Mouse (Mus musculus) cerebellum, adult 9-10 months (tissue): Measurements from ENCODE around the gene Gm49325.

ENCODE experiments used
- DNase-seq: peaks from one replicate; pipeline ENCODE4 v3.0.0; 2022

Gm49325 gene

DNA sequence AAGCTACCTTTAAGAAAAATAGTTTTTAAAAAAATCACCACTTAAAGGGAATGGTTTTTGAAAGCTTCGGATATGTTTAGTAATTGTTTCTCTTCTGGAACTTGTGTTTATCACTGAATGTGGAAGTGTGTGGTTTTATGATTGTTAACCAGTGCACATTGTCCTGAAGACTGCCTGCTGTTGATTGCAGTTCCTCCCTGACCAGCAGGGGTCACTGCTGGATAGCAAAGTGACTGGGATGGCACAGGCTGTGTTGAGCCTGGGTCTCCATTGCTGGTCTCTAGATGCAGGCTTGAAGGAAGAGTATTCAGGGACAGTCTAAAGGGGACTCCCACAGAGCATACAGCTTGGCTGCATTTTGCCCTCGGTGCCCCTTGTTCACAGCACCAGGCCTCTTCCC lies 21.5 kb downstream of the Gm49325 start:
- peak; percentile 88 for DNase-seq

- no peak for DNase-seq
These were observed 23.2 kb downstream of the Gm49325 start for GRCm38 (mm10) chr10:77629163-77629562.

DNA sequence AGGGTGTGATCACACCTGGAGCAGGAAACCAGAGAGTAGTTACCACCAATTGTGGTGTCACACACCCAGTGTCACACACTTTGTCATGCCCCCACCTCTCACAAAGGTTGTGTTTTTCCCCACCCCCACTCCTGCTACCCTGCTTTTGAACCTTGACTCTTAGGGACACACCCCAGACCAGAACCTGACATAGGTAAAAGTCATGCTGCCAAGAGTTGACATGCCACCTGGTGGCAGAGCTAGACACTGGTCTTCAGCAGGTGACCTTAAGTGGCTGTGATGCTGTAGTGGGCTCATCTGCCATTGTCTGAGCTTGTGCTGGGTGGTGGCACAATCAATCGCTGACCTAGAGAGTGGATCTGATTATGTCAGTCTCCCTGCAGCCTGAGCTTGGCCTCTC lies 24.0 kb downstream of the Gm49325 start:
- DNase-seq = no peak

DNA sequence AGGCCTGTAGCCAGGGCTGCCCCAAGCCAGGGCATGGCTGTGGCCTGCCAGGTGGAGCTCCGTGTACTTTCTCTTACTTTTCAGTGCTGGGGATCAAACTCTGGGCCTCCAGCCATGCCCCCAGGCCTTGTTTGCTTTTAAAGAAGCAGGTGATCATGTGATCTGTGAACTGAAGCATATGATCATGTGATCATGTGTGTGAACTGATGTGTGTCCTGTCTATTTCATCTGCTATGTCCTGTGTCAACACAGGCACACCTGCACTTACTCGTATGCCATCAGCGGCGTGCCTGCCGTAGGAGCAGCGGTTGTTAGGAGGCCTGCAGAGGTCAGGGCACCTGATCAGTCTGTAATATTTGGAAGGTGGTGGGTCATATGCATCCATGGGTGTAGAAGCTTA lies 28.0 kb downstream of the Gm49325 start:
- DNase-seq = no peak

GRCm38 (mm10) chr10:77634452-77635231 lies 28.6 kb downstream of the Gm49325 start:
- DNase-seq = no peak

DNA sequence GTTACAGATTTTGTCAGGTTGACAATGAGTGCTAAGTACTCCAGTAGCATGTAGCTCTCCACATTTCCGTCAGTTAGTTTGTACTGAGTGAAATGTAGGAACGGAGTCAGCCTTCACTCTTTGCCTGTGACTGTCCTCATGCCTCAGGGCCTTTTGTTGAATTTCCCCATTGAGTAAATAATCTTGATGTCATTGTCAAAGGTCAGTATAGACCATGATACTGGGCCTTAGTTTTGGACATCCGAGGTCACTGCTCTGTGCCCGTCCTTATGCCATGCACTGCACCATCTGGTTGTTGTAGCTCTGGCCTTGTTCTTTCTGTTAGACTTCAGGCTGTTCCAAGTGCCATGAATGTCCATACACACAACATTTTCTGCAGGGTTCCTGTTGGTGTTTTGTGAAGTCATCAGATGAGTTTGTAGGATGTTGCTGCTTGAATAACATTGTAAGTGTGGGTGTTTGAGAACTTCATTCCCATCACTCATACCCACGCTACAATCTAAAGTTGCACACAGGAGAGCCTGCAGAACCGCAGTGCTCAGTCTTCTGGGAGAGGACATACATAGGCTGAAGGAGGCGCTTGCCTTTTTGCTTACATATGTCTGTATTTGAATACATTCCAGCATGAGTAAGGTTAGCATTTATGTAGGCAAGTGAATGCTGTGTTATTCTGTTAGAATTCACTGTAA lies 30.4 kb downstream of the Gm49325 start:
- DNase-seq = no peak

DNA sequence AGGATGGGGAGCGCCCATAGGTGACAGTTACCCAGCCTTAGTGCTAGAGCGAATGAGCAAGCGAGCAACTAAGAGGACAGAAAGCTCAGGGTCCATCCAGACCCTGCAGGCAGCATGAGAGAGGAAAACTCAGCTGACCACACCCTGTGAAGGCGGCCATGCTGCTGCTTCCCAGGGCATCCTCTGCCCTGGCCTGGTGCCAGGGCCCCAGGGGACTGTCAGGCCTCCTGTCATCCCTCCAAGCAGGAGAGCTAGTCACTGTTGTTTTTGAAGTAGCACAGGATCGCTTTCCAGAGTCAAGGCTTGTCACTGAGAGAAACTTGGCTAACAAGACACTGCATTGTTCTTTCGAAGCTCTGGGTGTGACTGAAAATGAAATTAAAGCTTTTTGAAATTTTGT lies 33.0 kb downstream of the Gm49325 start:
- DNase-seq = no peak

DNA sequence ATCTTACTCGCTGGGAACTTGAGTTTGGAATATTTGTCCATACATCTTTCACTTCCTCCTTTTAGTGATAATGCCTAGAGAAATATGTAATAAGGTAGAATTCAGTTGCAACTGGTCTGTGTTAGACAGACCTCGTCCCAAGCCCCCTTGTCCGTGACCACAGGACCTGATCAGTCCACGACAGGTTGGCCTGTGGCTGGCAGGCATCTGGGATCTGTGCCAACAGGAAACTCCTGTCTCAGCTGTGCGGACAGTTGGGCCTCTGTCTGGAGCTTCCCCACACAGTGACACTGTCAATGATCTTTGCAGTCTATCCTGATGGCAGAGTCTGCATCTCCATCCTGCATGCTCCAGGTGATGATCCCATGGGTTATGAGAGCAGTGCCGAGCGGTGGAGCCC lies 37.2 kb downstream of the Gm49325 start:
- DNase-seq = no peak

DNA sequence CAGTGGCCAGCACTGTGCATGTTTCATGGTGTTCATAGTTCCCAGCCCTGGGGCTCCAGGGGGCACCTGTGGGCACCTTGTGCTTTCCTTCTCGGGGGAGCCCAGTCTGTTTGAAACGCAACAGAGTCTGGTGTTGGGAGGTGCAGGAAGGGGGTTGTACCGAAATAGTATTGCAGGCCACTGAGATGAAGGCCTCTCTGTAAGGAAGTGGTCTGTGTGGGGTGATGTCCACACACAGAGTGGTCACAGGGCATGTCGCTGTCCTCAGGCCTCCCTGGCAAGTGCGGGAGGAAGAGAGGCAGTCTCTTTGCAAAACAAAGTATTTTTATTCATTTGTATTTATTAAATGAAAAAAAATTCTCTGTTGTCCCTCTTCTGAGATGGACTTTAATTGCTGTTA lies 39.6 kb downstream of the Gm49325 start:
- no peak for DNase-seq

DNA sequence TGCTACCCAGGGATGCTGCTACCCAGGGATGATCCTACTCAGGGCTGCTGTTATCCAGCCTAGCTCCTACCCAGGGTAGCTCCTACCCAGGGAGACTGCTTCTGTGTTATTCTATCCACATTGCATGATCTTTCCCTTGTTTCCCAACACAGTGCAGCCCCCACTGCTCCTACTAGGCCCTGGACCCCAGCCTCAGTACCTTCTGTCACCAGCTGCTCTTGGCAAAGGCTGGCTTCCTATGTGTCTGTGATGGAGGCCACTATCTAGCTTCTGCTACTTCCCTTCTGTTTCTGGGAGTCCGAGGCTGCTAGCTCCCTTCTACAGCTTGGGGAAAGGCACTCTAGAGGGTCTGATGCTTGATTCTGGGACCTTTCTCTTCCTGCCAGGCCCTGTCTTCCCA lies 41.5 kb downstream of the Gm49325 start:
- DNase-seq = no peak

DNA sequence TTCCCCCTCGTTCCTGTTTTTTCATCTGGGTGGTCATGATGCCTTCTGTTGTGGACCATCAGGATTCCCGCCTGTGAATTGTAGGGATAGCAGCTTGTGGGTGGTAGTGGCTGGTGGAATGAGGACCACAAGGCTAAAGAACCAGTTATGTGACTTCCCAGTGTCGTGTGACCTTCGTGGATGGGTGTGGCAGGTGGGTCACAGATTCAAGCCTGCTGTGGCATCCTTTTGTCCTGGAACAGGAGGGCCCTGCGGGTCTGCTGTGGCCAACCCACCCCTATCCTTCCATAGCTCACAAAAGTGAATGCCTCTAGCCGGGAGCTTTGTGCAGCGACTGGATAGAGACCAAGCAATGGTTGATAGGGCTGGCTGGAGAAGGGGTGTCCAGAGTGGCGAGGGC lies 41.9 kb downstream of the Gm49325 start:
- DNase-seq = no peak

DNA sequence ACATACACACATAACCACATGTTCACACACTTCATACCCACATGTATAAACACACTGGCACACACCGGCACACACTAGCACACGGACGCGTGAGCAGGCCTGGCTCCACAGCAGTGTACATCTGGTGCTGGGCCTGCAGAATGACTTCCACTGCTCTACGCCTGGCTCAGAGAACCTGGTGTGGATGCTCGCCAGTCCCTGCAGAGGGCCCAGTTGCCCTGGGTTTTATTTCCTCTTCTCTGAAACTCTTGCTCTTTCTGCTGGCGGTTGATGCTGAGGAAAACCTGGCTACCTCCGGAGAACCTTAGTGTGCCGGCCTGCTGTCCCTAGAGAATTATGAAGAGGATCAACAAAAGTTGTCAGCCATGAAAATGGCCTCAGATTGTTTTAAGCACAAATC lies 46.0 kb downstream of the Gm49325 start:
- no peak for DNase-seq

- DNase-seq = no peak
These were observed 52.4 kb downstream of the Gm49325 start for GRCm38 (mm10) chr10:77658286-77658994.

GRCm38 (mm10) chr10:77663949-77664665 lies 58.1 kb downstream of the Gm49325 start:
- DNase-seq = no peak

DNA sequence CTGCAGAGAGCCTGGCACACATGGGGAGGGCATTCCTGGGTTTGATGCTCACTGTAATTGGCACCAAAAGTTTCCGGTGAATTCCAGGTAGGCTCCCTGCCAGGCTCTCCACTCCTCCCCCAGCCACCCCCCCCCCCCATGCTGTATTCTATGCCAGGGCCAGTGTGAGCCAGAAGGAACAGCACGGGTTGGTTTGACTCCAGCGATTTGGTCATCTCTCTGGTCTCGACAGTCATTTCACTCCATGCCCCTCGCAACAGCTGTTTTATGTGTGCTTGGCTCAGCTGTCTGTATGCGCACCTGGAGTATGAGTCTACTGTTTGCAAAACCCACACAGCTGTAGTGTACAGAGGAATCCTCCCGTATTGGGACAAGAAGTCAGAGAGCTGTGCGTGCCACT lies 60.3 kb downstream of the Gm49325 start:
- no peak for DNase-seq

DNA sequence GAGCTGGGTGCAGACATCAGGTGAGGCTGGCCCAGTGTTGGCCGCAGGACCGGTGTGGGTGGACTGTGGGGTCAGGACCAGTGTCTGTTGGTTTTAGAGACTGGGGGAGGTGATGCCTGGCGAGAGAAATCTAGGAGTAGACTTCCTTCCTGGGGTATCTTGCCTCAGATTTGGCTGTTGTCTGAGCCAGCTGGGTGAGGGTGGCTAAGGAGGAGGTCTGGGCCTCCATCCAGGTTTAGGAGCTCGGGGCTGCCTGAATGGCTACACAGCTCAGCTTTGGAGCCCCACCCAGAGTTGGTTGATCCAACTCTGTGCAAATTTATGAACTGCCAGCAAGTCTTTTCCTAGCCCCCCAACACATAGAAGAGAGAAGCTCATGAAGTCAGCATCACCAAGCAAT lies 61.4 kb downstream of the Gm49325 start:
- no peak for DNase-seq

GRCm38 (mm10) chr10:77670710-77671109 lies 64.7 kb downstream of the Gm49325 start:
- DNase-seq = no peak

GRCm38 (mm10) chr10:77671519-77671918 lies 65.5 kb downstream of the Gm49325 start:
- no peak for DNase-seq

DNA sequence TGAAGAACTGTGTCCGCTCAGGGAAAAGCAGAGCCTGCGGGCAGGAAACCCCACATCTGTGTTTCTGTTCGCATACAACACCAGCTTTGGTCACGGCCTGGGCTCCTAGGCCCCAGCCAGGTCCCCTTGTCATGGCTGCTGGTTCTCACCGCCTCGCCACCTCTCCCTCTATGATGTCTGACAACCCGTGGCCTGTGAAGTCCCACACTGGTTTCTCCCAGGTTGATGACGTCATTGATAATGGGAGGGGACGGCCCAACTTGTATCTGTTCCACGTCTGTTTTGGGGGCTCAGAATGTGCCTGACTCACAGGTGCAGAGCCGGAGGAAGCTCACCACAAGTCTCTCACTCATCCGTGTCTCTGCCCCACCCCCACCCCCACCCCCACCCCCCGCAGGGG lies 67.8 kb downstream of the Gm49325 start:
- no peak for DNase-seq

DNA sequence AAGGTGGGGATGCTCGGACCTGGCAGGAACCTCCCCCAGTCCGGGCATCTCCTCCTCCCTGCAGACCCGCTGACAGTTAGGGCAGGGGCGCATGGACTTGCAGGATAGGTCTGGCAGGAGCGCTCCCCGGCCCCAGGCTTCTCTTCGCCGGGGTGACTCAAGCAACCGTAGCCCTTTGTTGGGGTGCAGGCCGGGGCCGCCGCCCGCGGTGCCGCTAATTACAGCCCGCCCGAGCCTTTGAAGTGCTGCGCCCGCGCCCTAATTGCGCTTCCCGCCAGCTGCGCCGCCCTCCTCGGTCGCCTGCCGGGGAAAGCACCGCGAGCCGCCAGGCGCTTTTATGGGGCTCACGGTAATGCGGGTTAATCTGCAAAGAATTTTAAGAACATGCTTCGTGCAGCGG lies 71.6 kb downstream of the Gm49325 start:
- DNase-seq = no peak

DNA sequence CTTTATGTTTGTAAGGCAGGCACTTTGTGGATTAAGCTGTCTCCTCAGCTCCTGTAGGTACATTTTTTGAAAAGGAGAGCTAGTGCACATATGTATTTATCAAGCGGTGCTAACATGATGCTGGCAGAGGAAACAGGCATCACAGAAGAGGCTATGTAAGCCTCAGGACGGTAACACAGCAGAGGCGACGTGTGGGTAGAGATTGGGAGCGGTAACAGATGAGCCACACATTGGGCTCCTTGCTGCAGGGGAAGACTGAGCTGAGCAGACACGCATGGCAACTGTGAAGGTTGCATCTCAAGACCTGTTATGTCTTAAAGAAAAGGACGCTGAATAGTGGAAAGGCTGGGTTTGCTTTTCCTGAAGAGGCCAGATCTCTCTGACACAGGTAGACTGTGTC lies 77.0 kb downstream of the Gm49325 start:
- no peak for DNase-seq

- no peak for DNase-seq
These were observed 78.2 kb downstream of the Gm49325 start for GRCm38 (mm10) chr10:77684181-77684580.

DNA sequence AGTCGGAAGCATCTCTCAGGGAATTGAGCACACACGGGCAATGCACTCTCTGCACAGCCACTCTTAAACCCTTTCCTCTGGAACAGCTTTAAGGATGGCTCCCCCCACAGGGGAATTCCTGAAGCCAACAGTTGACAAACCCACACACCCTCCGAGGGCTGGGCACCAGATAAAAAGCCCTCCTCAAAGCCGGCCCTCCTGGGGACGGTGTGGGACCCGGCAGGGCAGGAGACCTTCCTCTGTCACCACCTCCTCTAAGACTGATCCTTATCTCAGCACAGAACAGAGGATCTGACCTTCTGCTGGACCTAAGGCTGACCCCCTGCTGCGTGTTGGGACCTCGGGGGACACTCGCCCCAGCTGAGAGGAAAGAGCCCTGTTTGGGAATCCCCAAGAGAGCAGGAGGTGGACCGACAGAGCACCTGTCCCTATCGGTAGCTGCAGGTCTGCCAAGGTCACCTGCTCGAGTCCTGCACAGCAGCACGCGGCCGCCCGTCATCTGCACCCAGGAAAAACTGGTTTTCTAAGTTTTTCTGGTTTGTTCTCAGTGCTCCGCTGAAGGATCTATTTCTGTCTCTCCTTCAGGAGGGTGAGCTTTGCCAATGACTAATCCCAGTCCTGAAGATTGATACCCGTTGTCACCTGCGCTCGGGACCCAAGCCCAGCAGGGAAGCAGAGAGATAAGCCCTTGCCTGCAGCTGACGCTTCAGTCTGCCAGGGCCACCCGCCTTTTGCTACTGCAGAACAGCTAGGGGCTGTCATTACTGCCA lies 80.1 kb downstream of the Gm49325 start, which contains the start of gene Tspear:
Gene Tspear (plus strand): TSS at position 675 of the 770 bp plus-strand sequence.
- DNase-seq = no peak
